Mouse (Mus musculus): ENCODE data around the gene Nsd2. TPM values are rescaled to one million over a fixed set of nuclear protein-coding genes. Genes with fewer than 3 reads are reported as not detected.
"Not testable (repeated sequence)": the region's sequence is repeated elsewhere in the genome, so short reads cannot be mapped to it uniquely, and the experiment has no call there.

Gene Nsd2
- total RNA-seq, 2 experiments from 2014 or later, result 8.4 to 11.2 TPM

- DNase-seq (ENCODE audit: low spot score), result no peak
These were observed 105.6 kb downstream of the Nsd2 start for GRCm38 (mm10) chr5:33926170-33926569.

- no peak for DNase-seq (ENCODE audit: low spot score)
These were observed 111.9 kb downstream of the Nsd2 start for GRCm38 (mm10) chr5:33932413-33932812.

- DNase-seq (ENCODE audit: low spot score), result no peak
These were observed 113.6 kb downstream of the Nsd2 start for GRCm38 (mm10) chr5:33934081-33934480.

GRCm38 (mm10) chr5:33934877-33935276 is 114.4 kb downstream of the Nsd2 start:
- no peak for DNase-seq (ENCODE audit: low spot score)

- DNase-seq (ENCODE audit: low spot score), result no peak
These were observed 115.2 kb downstream of the Nsd2 start for GRCm38 (mm10) chr5:33935700-33936111.

- DNase-seq (ENCODE audit: low spot score), result peak; percentile 98
These were observed 115.7 kb downstream of the Nsd2 start, which contains the start of gene Nelfa for GRCm38 (mm10) chr5:33936120-33936707. Gene Nelfa (minus strand): TSS chr5:33936413.

- DNase-seq (ENCODE audit: low spot score), result no peak
These were observed 116.7 kb downstream of the Nsd2 start for GRCm38 (mm10) chr5:33937230-33937629.

GRCm38 (mm10) chr5:33938448-33938847 is 117.9 kb downstream of the Nsd2 start:
- DNase-seq (ENCODE audit: low spot score), result peak; percentile 59

GRCm38 (mm10) chr5:33947035-33947434 is 126.5 kb downstream of the Nsd2 start:
- not testable (repeated sequence) for DNase-seq (ENCODE audit: low spot score)

Small RNAs within 50 kb of the gene (microRNA-seq; reads per million reads assigned to microRNA genes)
- 2.4 reads per million for gene Mir7024

Other genes starting within 250 kb of the Nsd2 start
- 10 to 100 TPM; 57.4 to 66.2 TPM for gene Fam53a, start 191.1 kb upstream of the Nsd2 start, total RNA-seq (2021)
- gene Gm9903, start 190.8 kb upstream of the Nsd2 start, total RNA-seq (2021), result under 1 TPM; 0.34 to 0.38 TPM
- gene Slbp, start 168.2 kb upstream of the Nsd2 start, total RNA-seq (2021), result 1 to 10 TPM; 5.7 to 8.1 TPM
- gene Tacc3, start 162.6 kb upstream of the Nsd2 start, total RNA-seq (2021), result 1 to 10 TPM; 1.3 to 1.7 TPM
- gene Tmem129, start 162.3 kb upstream of the Nsd2 start, total RNA-seq (2021), result 1 to 10 TPM; 8.4 TPM
- gene Fgfr3, start 99.1 kb upstream of the Nsd2 start, total RNA-seq (2021), result 1 to 10 TPM; 3.5 to 5.7 TPM
- 10 to 100 TPM; 71.4 to 74.5 TPM for gene Letm1, start 37.9 kb upstream of the Nsd2 start, total RNA-seq (2021)
- 1 to 10 TPM; 6.7 to 7.1 TPM for gene Nelfa, start 115.7 kb downstream of the Nsd2 start, total RNA-seq (2021)
- not detected for gene Gm1673, start 162.7 kb downstream of the Nsd2 start, total RNA-seq (2021)
- gene Nat8l, start 175.3 kb downstream of the Nsd2 start, total RNA-seq (2021), result under 1 TPM; 0.18 to 0.26 TPM